Mouse (Mus musculus): ENCODE measurements around the gene Cd209f. TPM values are rescaled to one million over a fixed set of nuclear protein-coding genes. Genes with fewer than 3 reads are reported as not detected.
"Not testable (repeated sequence)": the region's sequence is repeated elsewhere in the genome, so short reads cannot be mapped to it uniquely, and the experiment has no call there.

The Cd209f gene
- 0.62 TPM in 1 of 2 replicates, not detected in the other for total RNA-seq (2014; rRNA removed)
- polyA plus RNA-seq (2015; fragmentation: Nextera tagmentation; extraction: Ambion mirVana) = 0.62 and 0.78 TPM in 2 replicates

DNA sequence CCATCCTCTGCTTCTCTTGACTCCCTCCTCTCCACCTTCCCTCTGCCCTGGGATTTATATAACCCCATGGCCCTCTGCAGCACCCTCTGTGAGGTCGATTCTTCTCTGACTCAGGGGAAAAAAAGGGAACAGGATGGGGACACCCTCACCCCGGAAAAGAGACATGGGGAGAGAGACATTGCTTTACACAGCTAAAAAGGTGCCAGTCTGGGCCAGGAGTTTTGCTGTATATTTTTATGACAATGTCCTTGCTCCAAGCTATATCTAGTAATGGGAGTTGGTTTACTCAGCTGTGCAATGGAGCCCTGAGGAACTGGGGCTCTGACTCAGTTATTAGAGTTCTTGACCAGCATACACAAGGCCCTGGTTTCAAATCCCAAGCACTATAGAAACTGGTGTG is at the start of gene Cd209f:
Gene Cd209f, minus strand, starts transcription at position 101 of the 400 bp plus-strand sequence.
- not testable (repeated sequence) for H3K27ac ChIP-seq (ENCODE audit: low read depth, low read length); DNase-seq; H3K36me3 ChIP-seq (ENCODE audit: insufficient read depth); H3K4me3 ChIP-seq (ENCODE audit: low read depth, low read length); H3K4me1 ChIP-seq (ENCODE audit: insufficient read depth); H3K9ac ChIP-seq; H3K9me3 ChIP-seq (ENCODE audit: low read length); H3K27me3 ChIP-seq (ENCODE audit: insufficient read depth, low read length); H3K4me2 ChIP-seq (ENCODE audit: low read depth); ATAC-seq
- 86% methylated on average over 1 of the region's 2 CpGs for WGBS

GRCm38 (mm10) chr8:4154878-4155277 is 49.2 kb upstream of the Cd209f start:
- no peak overlapping the region for H3K9ac ChIP-seq
- TF ChIP-seq CTCF (IDR thresholded peaks at IDR 0.05; ENCODE audit: low read depth) = no peak
- H3K4me3 ChIP-seq (ENCODE audit: low read depth, low read length) = no peak overlapping the region
- H3K4me2 ChIP-seq (ENCODE audit: low read depth) = no peak overlapping the region
- H3K36me3 ChIP-seq (ENCODE audit: insufficient read depth) = no peaks in the 10 kb centered on the region
- H3K27me3 ChIP-seq (ENCODE audit: insufficient read depth, low read length) = no peaks in the 10 kb centered on the region
- H3K27ac ChIP-seq (ENCODE audit: low read depth, low read length) = no peak overlapping the region
- no peak for DNase-seq
- H3K4me1 ChIP-seq (ENCODE audit: insufficient read depth) = no peaks in the 10 kb centered on the region
- H3K9me3 ChIP-seq (ENCODE audit: low read length) = no peaks in the 10 kb centered on the region
- ATAC-seq = no peak

DNA sequence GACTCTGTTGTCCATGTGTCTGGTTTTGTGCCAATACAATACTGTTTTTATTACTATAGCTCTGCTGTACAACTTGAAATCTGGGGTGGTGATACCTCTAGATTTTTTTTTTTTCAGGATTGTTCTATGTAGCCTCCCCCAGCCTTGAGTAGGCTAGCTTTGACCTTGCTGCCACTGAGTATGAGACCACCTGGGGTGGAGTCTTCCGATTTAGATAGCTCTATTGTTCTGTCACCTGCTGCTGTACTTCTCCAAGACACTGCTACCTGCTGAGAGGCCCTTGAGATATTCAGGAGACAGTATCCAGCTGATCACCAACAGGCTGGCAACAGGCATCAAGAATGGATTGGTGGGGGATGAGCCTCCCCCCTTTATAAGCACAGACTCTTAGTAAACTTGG is 41.6 kb upstream of the Cd209f start:
- TF ChIP-seq CTCF (IDR thresholded peaks at IDR 0.05; ENCODE audit: low read depth) = no peak
- 27% methylated on average over 1 of the region's 1 CpGs for WGBS
- Histone ChIP-seq H3K4me3 (ENCODE audit: low read depth, low read length) (no peak overlapping the region), H3K9ac (no peak overlapping the region), H3K4me1 (ENCODE audit: insufficient read depth) (no peaks in the 10 kb centered on the region), H3K9me3 (ENCODE audit: low read length) (no peaks in the 10 kb centered on the region), H3K27ac (ENCODE audit: low read depth, low read length) (no peak overlapping the region), H3K36me3 (ENCODE audit: insufficient read depth) (no peaks in the 10 kb centered on the region), H3K27me3 (ENCODE audit: insufficient read depth, low read length) (no peaks in the 10 kb centered on the region), H3K4me2 (ENCODE audit: low read depth) (no peak overlapping the region)
- DNase-seq (no peak), ATAC-seq (no peak)

GRCm38 (mm10) chr8:4141721-4142120 is 36.1 kb upstream of the Cd209f start:
- H3K4me2 ChIP-seq (ENCODE audit: low read depth) = no peak overlapping the region
- no peak overlapping the region for H3K4me3 ChIP-seq (ENCODE audit: low read depth, low read length)
- H3K4me1 ChIP-seq (ENCODE audit: insufficient read depth) = no peaks in the 10 kb centered on the region
- WGBS = 60% methylated on average over 3 of the region's 3 CpGs
- H3K27me3 ChIP-seq (ENCODE audit: insufficient read depth, low read length) = no peaks in the 10 kb centered on the region
- H3K27ac ChIP-seq (ENCODE audit: low read depth, low read length) = no peak overlapping the region
- H3K9ac ChIP-seq = no peak overlapping the region
- no peak for ATAC-seq
- TF ChIP-seq CTCF (IDR thresholded peaks at IDR 0.05; ENCODE audit: low read depth) = no peak
- DNase-seq = no peak
- no peaks in the 10 kb centered on the region for H3K36me3 ChIP-seq (ENCODE audit: insufficient read depth)
- H3K9me3 ChIP-seq (ENCODE audit: low read length) = no peaks in the 10 kb centered on the region

DNA sequence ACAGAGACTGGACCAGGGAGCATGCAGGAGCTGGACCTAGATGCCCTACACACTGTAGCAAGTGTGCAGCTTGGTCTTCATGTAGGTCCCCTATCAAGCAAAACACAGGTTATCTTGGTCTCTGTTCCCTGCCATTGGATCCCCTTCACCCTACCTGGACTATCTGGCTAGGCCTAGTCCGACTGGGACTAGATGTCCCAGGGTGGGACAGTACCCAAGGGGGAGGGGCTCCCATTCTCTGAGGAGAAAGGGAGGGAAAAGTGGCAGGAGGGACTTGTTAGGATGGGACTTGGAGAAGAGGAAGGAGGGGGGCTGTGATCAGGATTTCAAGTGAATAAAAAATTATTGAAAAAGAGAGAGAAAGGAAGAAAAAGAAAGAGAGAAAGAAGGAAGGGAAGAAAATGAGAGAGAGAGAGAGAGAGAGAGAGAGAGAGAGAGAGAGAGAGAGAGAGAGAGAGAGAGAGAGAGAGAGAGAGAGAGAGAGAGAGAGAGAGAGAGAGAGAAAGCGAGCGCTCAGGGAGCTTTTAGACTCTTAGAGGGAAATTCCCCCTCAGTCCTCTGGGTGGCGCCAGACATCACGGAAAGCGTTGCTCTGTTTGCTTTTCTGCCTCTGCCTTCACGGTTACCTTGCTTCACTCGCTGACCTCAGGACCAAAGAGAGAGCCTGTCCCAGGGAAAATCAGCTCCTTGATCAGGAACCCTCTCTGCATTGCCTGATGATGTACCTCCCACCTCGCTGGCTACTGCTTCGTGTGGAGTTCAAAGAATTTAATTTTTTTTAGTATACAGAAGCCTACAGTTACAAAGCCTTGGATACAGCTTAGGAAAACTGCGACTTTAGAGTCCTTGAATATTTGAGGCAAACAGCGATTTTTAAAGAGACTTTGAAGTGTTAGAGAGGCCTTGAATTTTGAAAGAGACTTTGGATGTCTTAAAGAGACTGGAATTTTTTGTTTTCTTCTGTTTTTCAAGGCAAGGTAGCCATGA is 34.3 kb upstream of the Cd209f start:
- DNase-seq (peak; percentile 88), ATAC-seq (peak; percentile 87)
- no peaks in the 10 kb centered on the region for H3K9me3 ChIP-seq (ENCODE audit: low read length)
- H3K27ac ChIP-seq (ENCODE audit: low read depth, low read length) = no peak overlapping the region
- no peaks in the 10 kb centered on the region for H3K27me3 ChIP-seq (ENCODE audit: insufficient read depth, low read length)
- peak overlapping the region; percentile 40 for H3K4me2 ChIP-seq (ENCODE audit: low read depth)
- no peaks in the 10 kb centered on the region for H3K4me1 ChIP-seq (ENCODE audit: insufficient read depth)
- WGBS = 11% methylated on average over 12 of the region's 12 CpGs
- peak overlapping the region; percentile 9; the same call in 1 of the 2 replicates for H3K4me3 ChIP-seq (ENCODE audit: low read depth, low read length)
- H3K9ac ChIP-seq = no peak overlapping the region
- peak; percentile 85 for TF ChIP-seq CTCF (IDR thresholded peaks at IDR 0.05; ENCODE audit: low read depth)
- H3K36me3 ChIP-seq (ENCODE audit: insufficient read depth) = no peaks in the 10 kb centered on the region

- Histone ChIP-seq H3K9me3 (ENCODE audit: low read length) (no peaks in the 10 kb centered on the region), H3K4me2 (ENCODE audit: low read depth) (no peak within 1 kb of the TSS), H3K27ac (ENCODE audit: low read depth, low read length) (no peak within 1 kb of the TSS), H3K36me3 (ENCODE audit: insufficient read depth) (no peaks in the 10 kb centered on the region), H3K4me1 (ENCODE audit: insufficient read depth) (no peaks in the 10 kb centered on the region), H3K4me3 (ENCODE audit: low read depth, low read length) (no peak within 1 kb of the TSS), H3K9ac (no peak within 1 kb of the TSS), H3K27me3 (ENCODE audit: insufficient read depth, low read length) (no peaks in the 10 kb centered on the region)
- WGBS = 87% methylated on average over 10 of the region's 10 CpGs
- no peak for TF ChIP-seq CTCF (IDR thresholded peaks at IDR 0.05; ENCODE audit: low read depth)
- no peak for ATAC-seq
- DNase-seq = no peak
Measured at GRCm38 (mm10) chr8:4133798-4134197, 28.2 kb upstream of the Cd209f start, which contains the start of gene Cd209g. Gene Cd209g, plus strand, starts transcription at chr8:4134098.

GRCm38 (mm10) chr8:4088514-4088913 is 17.1 kb downstream of the Cd209f start:
- 78% methylated on average over 3 of the region's 3 CpGs for WGBS
- H3K27ac ChIP-seq (ENCODE audit: low read depth, low read length); H3K9ac ChIP-seq; H3K36me3 ChIP-seq (ENCODE audit: insufficient read depth); H3K4me2 ChIP-seq (ENCODE audit: low read depth); H3K4me1 ChIP-seq (ENCODE audit: insufficient read depth); H3K27me3 ChIP-seq (ENCODE audit: insufficient read depth, low read length); H3K4me3 ChIP-seq (ENCODE audit: low read depth, low read length); ATAC-seq; DNase-seq; H3K9me3 ChIP-seq (ENCODE audit: low read length): not testable (repeated sequence)

DNA sequence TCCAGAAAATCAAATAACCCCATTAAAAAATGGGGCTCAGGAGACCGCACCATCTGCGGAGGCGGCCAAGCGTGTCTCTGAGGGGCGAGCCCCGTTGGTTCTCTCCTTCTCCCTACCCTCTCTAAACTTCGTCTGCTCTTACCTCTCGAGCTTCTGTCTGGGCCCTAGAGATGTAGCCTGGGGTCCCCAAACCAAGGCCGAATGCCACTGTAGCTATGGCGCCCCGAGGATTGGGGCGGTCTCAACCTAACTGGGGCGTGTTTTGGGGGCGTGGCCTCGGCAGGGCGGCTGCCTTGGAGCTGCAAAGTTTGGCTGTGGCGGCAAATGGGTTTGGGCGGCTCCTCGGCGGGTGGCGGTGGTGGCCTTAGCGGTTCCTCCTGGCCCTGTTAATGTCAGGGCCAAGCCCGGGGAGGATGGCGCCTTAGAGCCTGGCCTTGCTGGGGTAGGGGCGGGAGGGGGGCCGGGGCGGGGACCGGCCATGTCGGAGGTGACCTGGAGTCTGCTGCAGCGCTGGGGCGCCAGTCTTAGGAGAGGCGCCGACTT is 18.4 kb downstream of the Cd209f start:
- H3K27ac ChIP-seq (ENCODE audit: low read depth, low read length); H3K4me1 ChIP-seq (ENCODE audit: insufficient read depth); DNase-seq; ATAC-seq; H3K27me3 ChIP-seq (ENCODE audit: insufficient read depth, low read length); H3K9ac ChIP-seq; H3K4me3 ChIP-seq (ENCODE audit: low read depth, low read length); H3K4me2 ChIP-seq (ENCODE audit: low read depth); H3K9me3 ChIP-seq (ENCODE audit: low read length); H3K36me3 ChIP-seq (ENCODE audit: insufficient read depth): not testable (repeated sequence)
- 44% methylated on average over 33 of the region's 33 CpGs for WGBS

Measured in forebrain, postnatal 0 days (tissue).